Mouse (Mus musculus) hindbrain, embryonic 12.5 days (tissue): ENCODE results near the gene Socs1. TPM values are rescaled to one million over a fixed set of nuclear protein-coding genes. Genes with fewer than 3 reads are reported as not detected.
A peak's percentile ranks its signal among the peaks of the same experiment; 100 is the strongest.

Experiments
- ATAC-seq: fragments of 200-750 bp; cut with Nextera tagmentation; 2 replicates; pipeline ENCODE4 v1.8.0; 2017; ENCODE audit warnings: moderate TSS enrichment; ENCODE audit not compliant: low FRiP score
- H3K27ac ChIP-seq: fragments of 300-500 bp; sonication (generic); 2 replicates; pipeline ENCODE4 v1.5.1; 2016; ENCODE audit warnings: mild to moderate bottlenecking
- H3K27me3 ChIP-seq: fragments of 300-500 bp; sonication (generic); 2 replicates; pipeline ENCODE4 v1.6.1; 2016; ENCODE audit warnings: mild to moderate bottlenecking
- H3K36me3 ChIP-seq: fragments of 300-500 bp; sonication (generic); 2 replicates; pipeline ENCODE4 v1.6.1; 2016; ENCODE audit warnings: mild to moderate bottlenecking
- H3K4me1 ChIP-seq: fragments of 300-500 bp; sonication (generic); 2 replicates; pipeline ENCODE4 v1.6.1; 2016
- H3K4me2 ChIP-seq: fragments of 300-500 bp; sonication (generic); replicated peaks from 2 replicates; pipeline ENCODE4 v1.6.1; 2016; ENCODE audit warnings: mild to moderate bottlenecking
- H3K4me3 ChIP-seq: fragments of 300-500 bp; sonication (generic); 2 replicates; pipeline ENCODE4 v1.5.1; 2016; ENCODE audit warnings: mild to moderate bottlenecking
- H3K9ac ChIP-seq: fragments of 300-500 bp; sonication (generic); 2 replicates; pipeline ENCODE4 v1.6.1; 2016; ENCODE audit warnings: mild to moderate bottlenecking, moderate library complexity
- H3K9me3 ChIP-seq: fragments of 300-500 bp; sonication (generic); replicated peaks from 2 replicates; pipeline ENCODE4 v1.6.1; 2016; ENCODE audit warnings: mild to moderate bottlenecking
- WGBS: fragments of 180-500 bp; shearing (Covaris S2); methylation state at CpG from one replicate; pipeline ENCODE4 v1.1.7; 2016; 5-methylcytosine and 5-hydroxymethylcytosine counted together
- polyA plus RNA-seq: library from polyadenylated mRNA; unstranded; fragments of >200 nt; fragmentation: Nextera tagmentation; extraction: Ambion mirVana; gene quantifications from 2 replicates; pipeline ENCODE4 v1.2.1, GENCODE M21; 2016

Gene Socs1
- polyA plus RNA-seq, 1 experiment from 2014 or later, result 5.4 TPM

DNA sequence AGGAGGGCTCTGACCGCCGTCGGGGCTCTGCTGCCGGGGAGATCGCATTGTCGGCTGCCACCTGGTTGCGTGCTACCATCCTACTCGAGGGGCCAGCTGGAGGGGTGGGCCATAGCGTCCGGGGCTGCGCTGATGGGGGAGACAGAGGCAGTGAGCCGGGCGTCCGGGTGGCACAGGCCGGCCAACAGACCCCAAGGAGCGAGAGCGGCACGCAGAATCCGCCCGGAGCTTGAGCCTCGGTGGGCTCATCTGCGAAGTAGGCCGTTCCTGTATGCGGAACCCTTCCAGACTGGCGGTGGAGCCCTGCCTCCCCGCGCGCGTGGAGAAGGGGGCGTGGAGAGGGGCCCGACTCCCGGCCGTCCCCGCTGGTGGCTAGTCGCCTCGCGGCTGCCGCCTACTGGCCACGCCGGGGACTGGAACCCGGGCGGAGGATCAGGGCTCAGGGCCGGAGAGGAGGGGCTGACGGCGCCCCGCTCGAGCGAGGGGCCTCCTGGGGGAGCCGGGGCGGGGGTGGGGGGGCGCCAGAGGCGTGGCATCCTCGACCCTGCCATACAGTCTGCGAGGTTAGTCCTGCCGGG, 454 bp downstream of the Socs1 start:
- peaks cover 26% of the 10 kb centered on the region for H3K27me3 ChIP-seq
- H3K9ac ChIP-seq, result peak overlapping the region; percentile 66
- peak overlapping the region; percentile 95 for H3K4me2 ChIP-seq
- no peaks in the 10 kb centered on the region for H3K36me3 ChIP-seq
- peak overlapping the region; percentile 85 for H3K27ac ChIP-seq
- WGBS, result under 1% methylated on average over 49 of the region's 55 CpGs
- peaks cover 15% of the 10 kb centered on the region; the same call in 1 of the 2 replicates for H3K4me1 ChIP-seq
- H3K9me3 ChIP-seq, result no peaks in the 10 kb centered on the region
- H3K4me3 ChIP-seq, result peak overlapping the region; percentile 57
- peak; percentile 80 for ATAC-seq

DNA sequence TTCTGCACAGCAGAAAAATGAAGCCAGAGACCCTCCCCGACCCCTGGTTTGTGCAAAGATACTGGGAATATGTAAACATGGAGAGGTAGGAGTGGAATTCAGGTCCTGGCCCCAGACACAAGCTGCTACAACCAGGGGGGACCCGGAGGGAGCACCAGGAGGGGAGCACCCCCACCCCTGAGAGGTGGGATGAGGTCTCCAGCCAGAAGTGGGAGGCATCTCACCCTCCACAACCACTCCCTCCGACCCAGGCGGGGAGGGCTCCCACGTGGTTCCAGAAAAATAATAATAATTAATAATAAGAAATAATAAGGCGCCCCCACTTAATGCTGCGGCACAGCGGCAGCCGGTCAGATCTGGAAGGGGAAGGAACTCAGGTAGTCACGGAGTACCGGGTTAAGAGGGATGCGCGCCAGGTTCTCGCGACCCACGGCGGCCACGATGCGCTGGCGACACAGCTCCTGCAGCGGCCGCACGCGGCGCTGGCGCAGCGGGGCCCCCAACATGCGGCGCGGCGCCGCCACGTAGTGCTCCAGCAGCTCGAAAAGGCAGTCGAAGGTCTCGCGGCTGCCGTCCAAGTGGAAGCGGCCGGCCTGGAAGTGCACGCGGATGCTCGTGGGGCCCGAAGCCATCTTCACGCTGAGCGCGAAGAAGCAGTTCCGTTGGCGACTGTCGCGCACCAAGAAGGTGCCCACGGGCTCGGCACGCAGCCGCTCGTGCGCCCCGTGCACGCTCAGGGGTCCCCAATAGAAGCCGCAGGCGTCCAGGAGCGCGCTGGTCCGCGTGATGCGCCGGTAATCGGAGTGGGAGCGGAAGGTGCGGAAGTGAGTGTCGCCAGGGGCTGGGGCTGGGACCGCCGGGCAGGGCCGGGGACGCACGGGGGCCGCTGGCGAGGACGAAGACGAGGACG, 1.2 kb downstream of the Socs1 start:
- peak overlapping the region; percentile 95 for H3K4me2 ChIP-seq
- H3K4me1 ChIP-seq, result peaks cover 15% of the 10 kb centered on the region; the same call in 1 of the 2 replicates
- peak overlapping the region; percentile 57 for H3K4me3 ChIP-seq
- H3K36me3 ChIP-seq, result no peaks in the 10 kb centered on the region
- no peak overlapping the region for H3K27ac ChIP-seq
- 5% methylated on average over 77 of the region's 81 CpGs for WGBS
- no peaks in the 10 kb centered on the region for H3K9me3 ChIP-seq
- H3K9ac ChIP-seq, result peak overlapping the region; percentile 49
- H3K27me3 ChIP-seq, result peaks cover 23% of the 10 kb centered on the region
- peak; percentile 2; the same call in 1 of the 2 replicates for ATAC-seq

DNA sequence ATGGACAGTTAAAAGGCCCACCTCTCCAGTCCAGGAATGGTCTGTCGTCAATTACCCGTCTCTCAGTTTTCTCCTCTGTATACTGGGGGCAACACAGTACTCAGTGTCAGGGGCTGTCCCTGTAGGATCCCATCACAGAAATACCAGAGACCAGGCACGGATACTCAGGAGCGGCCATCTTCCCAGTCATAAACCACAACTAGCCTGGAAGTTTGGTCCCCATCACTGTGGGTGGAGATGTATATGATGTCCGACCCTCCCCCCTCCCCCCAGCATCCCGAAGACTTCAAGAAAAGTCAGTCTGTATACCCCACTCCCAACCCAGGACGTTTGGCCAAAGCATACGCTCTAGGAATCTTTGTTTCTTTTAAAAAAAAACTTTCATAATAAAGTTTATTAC, 1.9 kb downstream of the Socs1 start:
- 63% methylated on average over 8 of the region's 8 CpGs for WGBS
- H3K36me3 ChIP-seq, result no peaks in the 10 kb centered on the region

DNA sequence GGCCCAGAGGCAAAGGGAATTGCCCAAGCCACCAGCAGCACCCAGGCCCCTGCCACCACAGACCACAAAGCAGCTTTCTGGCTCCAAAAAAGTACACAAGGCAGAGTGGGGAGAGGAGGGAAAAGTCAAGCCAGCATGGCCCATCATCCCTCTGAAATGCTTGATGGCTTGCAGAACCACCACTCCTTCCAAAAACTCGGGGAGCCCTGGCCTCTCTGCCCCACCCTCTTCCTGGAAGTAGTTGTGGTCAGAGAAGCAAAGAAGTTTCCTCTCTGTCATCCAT, 2.2 kb downstream of the Socs1 start:
- no peak overlapping the region for H3K9ac ChIP-seq
- H3K36me3 ChIP-seq, result no peaks in the 10 kb centered on the region
- peaks cover 15% of the 10 kb centered on the region; the same call in 1 of the 2 replicates for H3K4me1 ChIP-seq
- H3K4me3 ChIP-seq, result no peak overlapping the region
- 60% methylated on average over 1 of the region's 1 CpGs for WGBS
- H3K27ac ChIP-seq, result no peak overlapping the region
- H3K27me3 ChIP-seq, result peaks cover 23% of the 10 kb centered on the region
- H3K4me2 ChIP-seq, result 0 out of 2 replicates have a peak overlapping the region, but pooled peaks have one; percentile 0
- H3K9me3 ChIP-seq, result no peaks in the 10 kb centered on the region
- ATAC-seq, result no peak

More for the DNA sequence above, 1.9 kb downstream of the Socs1 start:
- Histone ChIP-seq H3K4me1 (peaks cover 15% of the 10 kb centered on the region; the same call in 1 of the 2 replicates), H3K9ac (no peak overlapping the region), H3K9me3 (no peaks in the 10 kb centered on the region), H3K4me2 (peak overlapping the region; percentile 95; the same call in 1 of the 2 replicates), H3K27me3 (peaks cover 23% of the 10 kb centered on the region), H3K27ac (no peak overlapping the region), H3K4me3 (peak overlapping the region; percentile 57; the same call in 1 of the 2 replicates)
- ATAC-seq, result no peak

DNA sequence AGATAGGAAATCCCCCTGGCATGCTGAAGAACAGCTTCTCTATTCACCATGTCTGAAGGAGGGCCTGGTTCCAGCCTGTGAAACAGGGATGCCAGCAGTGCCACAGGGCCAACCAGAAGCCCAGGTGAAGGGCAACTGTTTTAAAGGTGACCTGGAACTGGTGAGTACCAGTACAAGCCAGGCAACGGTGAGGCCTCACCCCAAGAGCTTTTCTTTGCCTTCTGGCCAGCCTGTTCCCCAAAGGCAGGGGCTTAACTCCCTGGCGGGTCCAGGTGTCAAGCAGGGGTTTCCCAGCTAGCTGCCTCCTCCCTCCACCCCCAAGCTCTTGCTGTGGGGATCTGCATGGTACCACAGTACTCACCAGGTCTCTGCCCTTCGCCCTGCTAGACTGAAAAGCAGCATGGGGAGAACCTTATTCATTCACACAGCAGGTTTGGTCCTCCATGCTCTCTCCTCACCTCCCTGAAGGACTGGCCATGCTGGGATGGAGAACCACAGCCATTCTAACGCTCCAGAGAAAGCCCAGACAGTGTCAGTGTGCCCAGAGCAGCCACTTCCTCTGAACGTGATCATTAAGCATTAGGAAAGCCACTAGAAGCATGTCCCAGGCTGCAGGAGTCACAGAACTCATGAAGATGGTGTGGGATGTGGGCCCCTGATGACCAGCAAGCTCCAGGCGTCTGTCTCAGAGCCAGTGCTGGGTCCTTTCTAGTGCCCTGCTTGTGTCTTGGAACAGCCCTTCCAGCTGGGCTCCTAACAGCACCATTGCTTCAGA, 2.8 kb downstream of the Socs1 start:
- no peaks in the 10 kb centered on the region for H3K36me3 ChIP-seq
- peaks cover 15% of the 10 kb centered on the region; the same call in 1 of the 2 replicates for H3K4me1 ChIP-seq
- no peak overlapping the region for H3K27ac ChIP-seq
- no peak overlapping the region for H3K4me3 ChIP-seq
- 41% methylated on average over 6 of the region's 6 CpGs for WGBS
- H3K4me2 ChIP-seq, result 0 out of 2 replicates have a peak overlapping the region, but pooled peaks have one; percentile 0
- ATAC-seq, result no peak
- H3K9me3 ChIP-seq, result no peaks in the 10 kb centered on the region
- H3K9ac ChIP-seq, result no peak overlapping the region; the same call in 1 of the 2 replicates
- peaks cover 23% of the 10 kb centered on the region for H3K27me3 ChIP-seq

- Histone ChIP-seq H3K4me2 (no peak overlapping the region), H3K9me3 (no peaks in the 10 kb centered on the region), H3K36me3 (no peaks in the 10 kb centered on the region), H3K9ac (no peak overlapping the region), H3K4me1 (peaks cover 15% of the 10 kb centered on the region; the same call in 1 of the 2 replicates), H3K27me3 (peaks cover 23% of the 10 kb centered on the region), H3K27ac (no peak overlapping the region), H3K4me3 (no peak overlapping the region)
- ATAC-seq, result no peak
- WGBS, result 40% methylated on average over 9 of the region's 9 CpGs
Measured at GRCm38 (mm10) chr16:10781862-10782371, 3.4 kb downstream of the Socs1 start.

DNA sequence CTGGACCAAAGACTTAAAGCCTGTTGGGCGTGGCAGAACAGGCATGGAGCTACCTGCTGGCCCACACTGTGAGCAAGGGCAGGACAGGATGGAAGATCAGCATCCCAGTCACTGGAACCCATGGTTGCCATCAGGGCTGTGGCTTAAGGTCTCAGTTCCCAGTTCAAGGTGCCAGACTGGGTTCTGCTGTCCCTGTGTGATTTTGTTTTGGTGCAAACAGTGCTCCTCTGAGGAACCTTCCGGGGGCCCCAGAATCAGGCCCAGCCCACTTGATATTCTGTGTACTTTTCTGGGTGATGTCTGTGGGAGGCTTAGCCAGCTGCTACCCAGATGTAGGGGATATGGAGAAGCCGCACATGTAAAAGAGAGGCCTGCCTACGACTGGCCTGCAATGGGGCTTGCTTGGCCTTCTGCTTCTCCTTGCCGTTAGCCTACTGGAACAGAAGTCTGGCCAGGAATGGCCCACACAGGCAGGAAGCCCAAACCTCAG, 4.7 kb downstream of the Socs1 start:
- no peak for ATAC-seq
- 77% methylated on average over 5 of the region's 5 CpGs for WGBS
- no peak overlapping the region for H3K4me3 ChIP-seq
- H3K9me3 ChIP-seq, result no peaks in the 10 kb centered on the region
- H3K27ac ChIP-seq, result no peak overlapping the region
- H3K9ac ChIP-seq, result no peak overlapping the region
- H3K4me1 ChIP-seq, result peaks cover 11% of the 10 kb centered on the region; the same call in 1 of the 2 replicates
- H3K4me2 ChIP-seq, result no peak overlapping the region
- H3K36me3 ChIP-seq, result no peaks in the 10 kb centered on the region
- peaks cover 23% of the 10 kb centered on the region for H3K27me3 ChIP-seq

GRCm38 (mm10) chr16:10777579-10778160, 7.7 kb downstream of the Socs1 start:
- ATAC-seq, result no peak
- no peak overlapping the region for H3K27ac ChIP-seq
- H3K9me3 ChIP-seq, result no peaks in the 10 kb centered on the region
- no peak overlapping the region for H3K4me3 ChIP-seq
- no peak overlapping the region for H3K4me2 ChIP-seq
- WGBS, result 64% methylated on average over 5 of the region's 5 CpGs
- no peaks in the 10 kb centered on the region for H3K36me3 ChIP-seq
- peaks cover 5% of the 10 kb centered on the region; the same call in 1 of the 2 replicates for H3K4me1 ChIP-seq
- peaks cover 2% of the 10 kb centered on the region; the same call in 1 of the 2 replicates for H3K27me3 ChIP-seq
- H3K9ac ChIP-seq, result no peak overlapping the region

DNA sequence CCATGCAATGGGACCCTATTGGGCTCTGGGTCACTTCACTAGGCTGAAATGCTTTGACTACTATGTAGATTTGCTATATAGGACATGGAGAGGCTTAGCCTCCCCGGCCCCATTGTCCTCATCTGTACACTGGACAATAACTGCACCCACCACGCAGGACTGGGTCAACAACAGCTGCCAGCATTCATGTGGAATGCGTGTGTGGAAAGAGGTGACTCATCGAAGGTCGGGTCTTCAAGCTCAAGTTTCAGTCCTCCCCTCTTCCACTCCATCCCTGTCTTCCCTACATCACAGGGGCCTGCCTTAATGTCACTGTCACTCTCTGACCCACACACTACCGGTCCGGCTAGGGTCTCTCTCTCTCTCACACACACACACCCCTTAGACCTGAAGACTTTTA, 9.0 kb downstream of the Socs1 start:
- Histone ChIP-seq H3K4me3 (no peak overlapping the region), H3K36me3 (no peaks in the 10 kb centered on the region), H3K27ac (no peak overlapping the region), H3K9ac (no peak overlapping the region), H3K9me3 (no peaks in the 10 kb centered on the region), H3K27me3 (no peaks in the 10 kb centered on the region), H3K4me2 (no peak overlapping the region), H3K4me1 (no peaks in the 10 kb centered on the region; the same call in 1 of the 2 replicates)
- WGBS, result 66% methylated on average over 7 of the region's 7 CpGs
- ATAC-seq, result no peak

GRCm38 (mm10) chr16:10774726-10775125, 10.6 kb downstream of the Socs1 start:
- Histone ChIP-seq H3K4me1 (no peaks in the 10 kb centered on the region), H3K4me3 (no peak overlapping the region), H3K36me3 (no peaks in the 10 kb centered on the region), H3K9ac (no peak overlapping the region), H3K4me2 (no peak overlapping the region), H3K27me3 (no peaks in the 10 kb centered on the region), H3K27ac (no peak overlapping the region), H3K9me3 (no peaks in the 10 kb centered on the region)
- ATAC-seq, result no peak
- WGBS, result 67% methylated on average over 4 of the region's 4 CpGs

DNA sequence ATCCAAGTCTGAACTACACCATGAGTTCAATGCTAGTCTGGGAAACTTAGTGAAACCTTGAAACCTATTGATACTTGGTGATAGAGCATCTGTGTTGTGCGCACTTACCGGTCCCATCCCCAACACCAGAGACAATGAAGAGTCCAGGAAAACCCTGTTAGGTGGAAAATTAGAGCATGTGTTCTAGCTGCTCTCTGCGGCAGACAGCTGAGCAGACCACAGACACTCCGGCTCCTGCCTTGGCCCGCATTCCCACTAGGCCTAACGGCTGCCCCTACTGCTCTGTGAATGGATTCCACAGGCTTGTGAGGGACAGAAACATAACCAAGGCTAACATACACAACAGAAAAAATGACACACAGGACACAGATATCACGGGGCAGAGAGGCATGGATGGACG, 11.8 kb downstream of the Socs1 start:
- Histone ChIP-seq H3K36me3 (no peaks in the 10 kb centered on the region), H3K9ac (no peak overlapping the region), H3K4me3 (no peak overlapping the region), H3K4me1 (no peaks in the 10 kb centered on the region), H3K27ac (no peak overlapping the region), H3K27me3 (0 out of 2 replicates have a peak, but pooled peaks cover 4% of the 10 kb centered on the region), H3K4me2 (no peak overlapping the region), H3K9me3 (no peaks in the 10 kb centered on the region)
- no peak for ATAC-seq
- WGBS, result 86% methylated on average over 8 of the region's 8 CpGs
